Mouse (Mus musculus): ENCODE data around the gene Camta1.

DNA sequence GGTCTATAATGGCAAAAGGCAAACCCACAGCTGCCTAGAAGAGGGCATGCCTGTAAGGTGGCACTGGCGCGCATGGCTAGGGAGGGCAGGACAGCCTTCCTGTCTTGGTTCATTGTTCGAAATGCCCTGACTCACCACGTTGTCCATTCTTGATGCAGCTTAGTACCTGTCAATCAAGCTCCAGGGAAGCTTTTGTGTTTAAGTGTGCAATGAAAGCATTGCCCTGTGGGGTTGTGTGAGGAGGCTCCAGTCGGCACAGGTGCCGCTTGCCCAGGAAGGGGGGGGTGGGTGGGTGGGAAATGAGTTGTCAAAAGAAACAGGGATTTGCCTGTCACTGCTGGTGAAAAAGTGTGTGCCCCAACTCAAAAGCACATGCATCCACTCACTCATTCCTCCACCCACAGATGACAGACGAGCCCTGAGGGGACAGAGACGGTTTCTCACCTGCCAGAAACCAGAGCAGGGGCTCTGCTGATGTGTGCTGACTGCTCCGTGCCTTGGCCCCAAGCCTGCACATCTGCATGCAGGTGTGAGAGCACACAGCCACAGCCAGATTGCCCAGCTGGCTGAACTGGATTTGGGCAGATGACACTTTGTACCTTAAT is 115.6 kb downstream of the Camta1 start:
- no peak for TF ChIP-seq CTCF (IDR thresholded peaks at IDR 0.05; ENCODE audit: low read depth, low read length)
- no peak for TF ChIP-seq POLR2A (IDR thresholded peaks at IDR 0.05; ENCODE audit: extremely low read depth, insufficient read depth, low read length)

All from liver, adult 2 months (tissue).